Mouse (Mus musculus) stomach, postnatal 0 days (tissue): Measurements from ENCODE around the gene Tab2. TPM values are rescaled to one million over a fixed set of nuclear protein-coding genes. Genes with fewer than 3 reads are reported as not detected.

ENCODE experiments used
- ATAC-seq: fragments of 200-750 bp; cut with Nextera tagmentation; 2 replicates; pipeline ENCODE4 v1.8.0; 2017; ENCODE audit not compliant: low FRiP score, low TSS enrichment
- DNase-seq: peaks from one replicate; pipeline ENCODE4 v3.0.0-alpha.2; 2016; ENCODE audit warnings: low spot score
- H3K27ac ChIP-seq: fragments of 300-500 bp; sonication (generic); replicated peaks from 2 replicates; pipeline ENCODE4 v1.5.1; 2014; ENCODE audit warnings: mild to moderate bottlenecking, control low read depth
- H3K27me3 ChIP-seq: fragments of 300-500 bp; sonication (generic); 2 replicates; pipeline ENCODE4 v1.6.1; 2014; ENCODE audit warnings: low read length; ENCODE audit not compliant: control insufficient read depth, insufficient read depth
- H3K36me3 ChIP-seq: fragments of 300-500 bp; sonication (generic); 2 replicates; pipeline ENCODE4 v1.6.1; 2014; ENCODE audit warnings: low read length, mixed read lengths; ENCODE audit not compliant: control insufficient read depth, insufficient read depth
- H3K4me1 ChIP-seq: fragments of 300-500 bp; sonication (generic); replicated peaks from 2 replicates; pipeline ENCODE4 v1.6.1; 2014; ENCODE audit warnings: antibody characterized with exemption; ENCODE audit not compliant: control insufficient read depth, insufficient read depth
- H3K4me2 ChIP-seq: fragments of 300-500 bp; sonication (generic); replicated peaks from 2 replicates; pipeline ENCODE4 v1.6.1; 2014; ENCODE audit warnings: low read depth, mild to moderate bottlenecking, control low read depth, moderate library complexity
- H3K4me3 ChIP-seq: fragments of 300-500 bp; sonication (generic); 2 replicates; pipeline ENCODE4 v1.5.1; 2014; ENCODE audit warnings: low read depth, low read length, control low read depth
- H3K9ac ChIP-seq: fragments of 300-500 bp; sonication (generic); 2 replicates; pipeline ENCODE4 v1.6.1; 2014; ENCODE audit warnings: mild to moderate bottlenecking, low read length, control low read depth, mixed read lengths
- H3K9me3 ChIP-seq: fragments of 300-500 bp; sonication (generic); 2 replicates; pipeline ENCODE4 v1.6.1; 2016; ENCODE audit warnings: low read length; ENCODE audit not compliant: control insufficient read depth
- CTCF ChIP-seq: IDR thresholded peaks from 2 replicates; pipeline ENCODE4 v1.5.1; 2016; ENCODE audit warnings: antibody characterized with exemption, low read depth, mild to moderate bottlenecking, moderate library complexity
- EP300 ChIP-seq: optimal IDR thresholded peaks from 2 replicates; pipeline ENCODE3; 2016; ENCODE audit warnings: antibody characterized with exemption
- WGBS: fragments of 180-500 bp; shearing (Covaris S2); extraction: QIAGEN DNeasy Blood & Tissue Kit; methylation state at CpG from one replicate; pipeline ENCODE4 v1.1.7; 2014; 5-methylcytosine and 5-hydroxymethylcytosine counted together
- polyA plus RNA-seq: library from polyadenylated mRNA; unstranded; fragments of >200 nt; fragmentation: Nextera tagmentation; extraction: Ambion mirVana; gene quantifications from 2 replicates; pipeline ENCODE4 v1.2.1, GENCODE M21; 2015

The Tab2 gene
- polyA plus RNA-seq, 1 experiment from 2014 or later: 10.1 TPM

GRCm38 (mm10) chr10:7866762-7867665 is 89.0 kb downstream of the Tab2 start:
- WGBS: 21% methylated on average over 50 of the region's 50 CpGs
- Histone ChIP-seq H3K9ac (peak overlapping the region; percentile 18; the same call in 1 of the 2 replicates), H3K27me3 (no peaks in the 10 kb centered on the region), H3K36me3 (no peaks in the 10 kb centered on the region), H3K4me3 (peak overlapping the region; percentile 31), H3K4me2 (peak overlapping the region; percentile 52), H3K9me3 (no peaks in the 10 kb centered on the region), H3K27ac (no peak overlapping the region), H3K4me1 (no peaks in the 10 kb centered on the region)
- DNase-seq (no peak), ATAC-seq (no peak)
- TF ChIP-seq EP300 (no peak), CTCF (no peak)

GRCm38 (mm10) chr10:7864806-7865205 is 91.2 kb downstream of the Tab2 start:
- 74% methylated on average over 3 of the region's 3 CpGs for WGBS

GRCm38 (mm10) chr10:7864184-7864583 is 91.8 kb downstream of the Tab2 start:
- Histone ChIP-seq H3K36me3 (no peaks in the 10 kb centered on the region), H3K9me3 (no peaks in the 10 kb centered on the region), H3K4me3 (no peak overlapping the region), H3K27me3 (no peaks in the 10 kb centered on the region), H3K4me2 (no peak overlapping the region; the same call in 1 of the 2 replicates), H3K9ac (no peak overlapping the region), H3K27ac (no peak overlapping the region), H3K4me1 (no peaks in the 10 kb centered on the region)
- ATAC-seq (0 out of 2 replicates have a peak, but pooled peaks have one; percentile 29), DNase-seq (no peak)
- WGBS: 51% methylated on average over 6 of the region's 6 CpGs
- TF ChIP-seq EP300: no peak
- no peak for TF ChIP-seq CTCF

More at GRCm38 (mm10) chr10:7864806-7865205, 91.2 kb downstream of the Tab2 start:
- ATAC-seq (no peak), DNase-seq (no peak)
- H3K9ac ChIP-seq: no peak overlapping the region
- H3K36me3 ChIP-seq: no peaks in the 10 kb centered on the region
- no peak overlapping the region for H3K4me3 ChIP-seq
- no peaks in the 10 kb centered on the region for H3K4me1 ChIP-seq
- no peaks in the 10 kb centered on the region for H3K9me3 ChIP-seq
- H3K4me2 ChIP-seq: no peak overlapping the region
- H3K27ac ChIP-seq: no peak overlapping the region
- H3K27me3 ChIP-seq: no peaks in the 10 kb centered on the region
- TF ChIP-seq CTCF (no peak), EP300 (no peak)

GRCm38 (mm10) chr10:7863411-7863810 is 92.6 kb downstream of the Tab2 start:
- Histone ChIP-seq H3K27ac (no peak overlapping the region), H3K9ac (no peak overlapping the region), H3K36me3 (no peaks in the 10 kb centered on the region), H3K4me2 (no peak overlapping the region), H3K4me1 (no peaks in the 10 kb centered on the region), H3K4me3 (no peak overlapping the region), H3K27me3 (no peaks in the 10 kb centered on the region), H3K9me3 (no peaks in the 10 kb centered on the region)
- DNase-seq (no peak), ATAC-seq (no peak)
- WGBS: 91% methylated on average over 6 of the region's 6 CpGs
- TF ChIP-seq CTCF (no peak), EP300 (no peak)

- no peak for DNase-seq
- no peak overlapping the region for H3K4me3 ChIP-seq
- H3K4me1 ChIP-seq: no peaks in the 10 kb centered on the region
- WGBS: 93% methylated on average over 25 of the region's 25 CpGs
- H3K9ac ChIP-seq: no peak overlapping the region
- no peak for ATAC-seq
- TF ChIP-seq CTCF (no peak), EP300 (no peak)
- no peaks in the 10 kb centered on the region for H3K36me3 ChIP-seq
- H3K27ac ChIP-seq: no peak overlapping the region
- H3K9me3 ChIP-seq: no peaks in the 10 kb centered on the region
- no peak overlapping the region for H3K4me2 ChIP-seq
- H3K27me3 ChIP-seq: no peaks in the 10 kb centered on the region
Observed at GRCm38 (mm10) chr10:7861937-7862657, 93.9 kb downstream of the Tab2 start.
